Mouse (Mus musculus) intestine, embryonic 15.5 days (tissue): ENCODE results near the gene Orc1. TPM values are rescaled to one million over a fixed set of nuclear protein-coding genes. Genes with fewer than 3 reads are reported as not detected.

Source experiments
- ATAC-seq: fragments of 200-750 bp; cut with Nextera tagmentation; 2 replicates; pipeline ENCODE4 v1.8.0; 2017; ENCODE audit warnings: moderate TSS enrichment, moderate library complexity
- H3K27ac ChIP-seq: fragments of 300-500 bp; sonication (generic); 2 replicates; pipeline ENCODE4 v1.5.1; 2015; ENCODE audit warnings: mild to moderate bottlenecking, inconsistent platforms
- H3K27me3 ChIP-seq: fragments of 300-500 bp; sonication (generic); replicated peaks from 2 replicates; pipeline ENCODE4 v1.6.1; 2015; ENCODE audit warnings: inconsistent platforms
- H3K36me3 ChIP-seq: fragments of 300-500 bp; sonication (generic); 2 replicates; pipeline ENCODE4 v1.6.1; 2015; ENCODE audit warnings: inconsistent platforms
- H3K4me1 ChIP-seq: fragments of 300-500 bp; sonication (generic); replicated peaks from 2 replicates; pipeline ENCODE4 v1.6.1; 2015; ENCODE audit warnings: inconsistent platforms
- H3K4me2 ChIP-seq: fragments of 300-500 bp; sonication (generic); replicated peaks from 2 replicates; pipeline ENCODE4 v1.6.1; 2015; ENCODE audit warnings: mild to moderate bottlenecking, inconsistent platforms
- H3K4me3 ChIP-seq: fragments of 300-500 bp; sonication (generic); replicated peaks from 2 replicates; pipeline ENCODE4 v1.5.1; 2015; ENCODE audit warnings: inconsistent platforms
- H3K9ac ChIP-seq: fragments of 300-500 bp; sonication (generic); 2 replicates; pipeline ENCODE4 v1.6.1; 2015; ENCODE audit warnings: inconsistent platforms
- H3K9me3 ChIP-seq: fragments of 300-500 bp; sonication (generic); 2 replicates; pipeline ENCODE4 v1.6.1; 2016; ENCODE audit warnings: inconsistent platforms
- WGBS: fragments of 180-500 bp; shearing (Covaris S2); methylation state at CpG from one replicate; pipeline ENCODE4 v1.1.7; 2015; 5-methylcytosine and 5-hydroxymethylcytosine counted together
- polyA plus RNA-seq: library from polyadenylated mRNA; unstranded; fragments of >200 nt; fragmentation: Nextera tagmentation; extraction: Ambion mirVana; gene quantifications from 2 replicates; pipeline ENCODE4 v1.2.1, GENCODE M21; 2015

Orc1 gene
- polyA plus RNA-seq, 1 experiment from 2014 or later: 11.9 TPM

- peak overlapping the region; percentile 92 for H3K4me3 ChIP-seq
- peaks cover 7% of the 10 kb centered on the region for H3K4me1 ChIP-seq
- H3K27ac ChIP-seq: peak overlapping the region; percentile 86
- H3K9me3 ChIP-seq: no peaks in the 10 kb centered on the region
- peak overlapping the region; percentile 84 for H3K4me2 ChIP-seq
- peak; percentile 60 for ATAC-seq
- 2% methylated on average over 10 of the region's 10 CpGs for WGBS
- H3K36me3 ChIP-seq: peaks cover 3% of the 10 kb centered on the region; the same call in 1 of the 2 replicates
- H3K9ac ChIP-seq: peak overlapping the region; percentile 93
- H3K27me3 ChIP-seq: no peaks in the 10 kb centered on the region
Observed at GRCm38 (mm10) chr4:108619165-108619564, 39.9 kb downstream of the Orc1 start.

- peak within 1 kb of the TSS; percentile 89 for H3K27ac ChIP-seq
- H3K4me3 ChIP-seq: peak within 1 kb of the TSS; percentile 92
- no peaks in the 10 kb centered on the region for H3K27me3 ChIP-seq
- H3K4me1 ChIP-seq: peaks cover 7% of the 10 kb centered on the region
- WGBS: 0% methylated on average over 86 of the region's 86 CpGs
- no peaks in the 10 kb centered on the region for H3K9me3 ChIP-seq
- H3K9ac ChIP-seq: peak within 1 kb of the TSS; percentile 93
- H3K4me2 ChIP-seq: peak within 1 kb of the TSS; percentile 84
- ATAC-seq: peak; percentile 95
- peaks cover 6% of the 10 kb centered on the region; the same call in 1 of the 2 replicates for H3K36me3 ChIP-seq
Observed at GRCm38 (mm10) chr4:108619587-108620341, 40.5 kb downstream of the Orc1 start, which contains the start of gene Cc2d1b. TSS of gene Cc2d1b (plus strand) at chr4:108619940.

- WGBS: 13% methylated on average over 8 of the region's 8 CpGs
- Histone ChIP-seq H3K36me3 (peaks cover 12% of the 10 kb centered on the region; the same call in 1 of the 2 replicates), H3K27ac (peak overlapping the region; percentile 89), H3K9ac (peak overlapping the region; percentile 93), H3K4me1 (peaks cover 7% of the 10 kb centered on the region), H3K4me3 (peak overlapping the region; percentile 92), H3K4me2 (peak overlapping the region; percentile 84), H3K27me3 (no peaks in the 10 kb centered on the region), H3K9me3 (no peaks in the 10 kb centered on the region)
- ATAC-seq: 0 out of 2 replicates have a peak, but pooled peaks have one; percentile 0
Observed at GRCm38 (mm10) chr4:108620536-108620935, 41.3 kb downstream of the Orc1 start.

- no peak overlapping the region for H3K27ac ChIP-seq
- no peaks in the 10 kb centered on the region for H3K27me3 ChIP-seq
- peaks cover 7% of the 10 kb centered on the region for H3K4me1 ChIP-seq
- WGBS: 94% methylated on average over 6 of the region's 6 CpGs
- H3K9ac ChIP-seq: no peak overlapping the region
- H3K36me3 ChIP-seq: peaks cover 12% of the 10 kb centered on the region; the same call in 1 of the 2 replicates
- no peak overlapping the region for H3K4me2 ChIP-seq
- H3K4me3 ChIP-seq: no peak overlapping the region
- H3K9me3 ChIP-seq: no peaks in the 10 kb centered on the region
- no peak for ATAC-seq
Observed at GRCm38 (mm10) chr4:108621504-108621903, 42.3 kb downstream of the Orc1 start.

GRCm38 (mm10) chr4:108627066-108627465 is 47.8 kb downstream of the Orc1 start:
- Histone ChIP-seq H3K9me3 (no peaks in the 10 kb centered on the region), H3K36me3 (peaks cover 38% of the 10 kb centered on the region), H3K4me1 (no peaks in the 10 kb centered on the region), H3K9ac (no peak overlapping the region), H3K27ac (no peak overlapping the region), H3K4me3 (no peak overlapping the region), H3K4me2 (no peak overlapping the region), H3K27me3 (no peaks in the 10 kb centered on the region)
- no peak for ATAC-seq
- WGBS: 82% methylated on average over 5 of the region's 5 CpGs

GRCm38 (mm10) chr4:108629363-108629880 is 50.2 kb downstream of the Orc1 start:
- peaks cover 46% of the 10 kb centered on the region for H3K36me3 ChIP-seq
- no peaks in the 10 kb centered on the region for H3K4me1 ChIP-seq
- no peaks in the 10 kb centered on the region for H3K27me3 ChIP-seq
- H3K9ac ChIP-seq: no peak overlapping the region
- no peak overlapping the region for H3K27ac ChIP-seq
- ATAC-seq: no peak
- no peaks in the 10 kb centered on the region for H3K9me3 ChIP-seq
- H3K4me2 ChIP-seq: no peak overlapping the region
- 91% methylated on average over 7 of the region's 7 CpGs for WGBS
- no peak overlapping the region for H3K4me3 ChIP-seq

- peaks cover 44% of the 10 kb centered on the region for H3K36me3 ChIP-seq
- no peak for ATAC-seq
- WGBS: 90% methylated on average over 9 of the region's 9 CpGs
Observed at GRCm38 (mm10) chr4:108630096-108630495, 50.9 kb downstream of the Orc1 start.

GRCm38 (mm10) chr4:108631616-108632015 is 52.4 kb downstream of the Orc1 start:
- ATAC-seq: no peak
- no peaks in the 10 kb centered on the region for H3K27me3 ChIP-seq
- H3K36me3 ChIP-seq: peaks cover 44% of the 10 kb centered on the region
- H3K9me3 ChIP-seq: no peaks in the 10 kb centered on the region
- WGBS: 89% methylated on average over 4 of the region's 4 CpGs
- no peak overlapping the region for H3K27ac ChIP-seq
- H3K4me2 ChIP-seq: no peak overlapping the region
- no peaks in the 10 kb centered on the region for H3K4me1 ChIP-seq
- H3K9ac ChIP-seq: no peak overlapping the region
- H3K4me3 ChIP-seq: no peak overlapping the region

More at GRCm38 (mm10) chr4:108630096-108630495, 50.9 kb downstream of the Orc1 start:
- H3K4me1 ChIP-seq: no peaks in the 10 kb centered on the region
- no peaks in the 10 kb centered on the region for H3K27me3 ChIP-seq
- no peak overlapping the region for H3K9ac ChIP-seq
- no peaks in the 10 kb centered on the region for H3K9me3 ChIP-seq
- H3K4me3 ChIP-seq: no peak overlapping the region
- H3K27ac ChIP-seq: no peak overlapping the region
- H3K4me2 ChIP-seq: no peak overlapping the region

GRCm38 (mm10) chr4:108633703-108634102 is 54.5 kb downstream of the Orc1 start:
- Histone ChIP-seq H3K4me3 (no peak overlapping the region), H3K9me3 (no peaks in the 10 kb centered on the region), H3K4me1 (no peaks in the 10 kb centered on the region), H3K27me3 (no peaks in the 10 kb centered on the region), H3K4me2 (no peak overlapping the region), H3K27ac (no peak overlapping the region), H3K36me3 (peaks cover 39% of the 10 kb centered on the region), H3K9ac (no peak overlapping the region)
- ATAC-seq: no peak
- 80% methylated on average over 12 of the region's 12 CpGs for WGBS

- Histone ChIP-seq H3K4me3 (no peak overlapping the region), H3K9me3 (no peaks in the 10 kb centered on the region), H3K9ac (no peak overlapping the region), H3K27ac (no peak overlapping the region), H3K4me1 (no peaks in the 10 kb centered on the region), H3K36me3 (peaks cover 32% of the 10 kb centered on the region), H3K27me3 (no peaks in the 10 kb centered on the region), H3K4me2 (no peak overlapping the region)
- WGBS: 83% methylated on average over 4 of the region's 4 CpGs
- ATAC-seq: no peak
Observed at GRCm38 (mm10) chr4:108634696-108635095, 55.5 kb downstream of the Orc1 start.

- H3K4me1 ChIP-seq: no peaks in the 10 kb centered on the region
- H3K4me3 ChIP-seq: no peak overlapping the region
- no peak overlapping the region for H3K9ac ChIP-seq
- H3K4me2 ChIP-seq: no peak overlapping the region
- H3K27me3 ChIP-seq: no peaks in the 10 kb centered on the region
- peaks cover 32% of the 10 kb centered on the region for H3K36me3 ChIP-seq
- no peak for ATAC-seq
- H3K27ac ChIP-seq: no peak overlapping the region
- no peaks in the 10 kb centered on the region for H3K9me3 ChIP-seq
Observed at GRCm38 (mm10) chr4:108635101-108635500, 55.9 kb downstream of the Orc1 start.

- Histone ChIP-seq H3K4me2 (no peak overlapping the region), H3K9ac (no peak overlapping the region), H3K4me3 (no peak overlapping the region), H3K9me3 (no peaks in the 10 kb centered on the region), H3K4me1 (no peaks in the 10 kb centered on the region), H3K36me3 (peaks cover 25% of the 10 kb centered on the region), H3K27me3 (no peaks in the 10 kb centered on the region), H3K27ac (no peak overlapping the region)
- ATAC-seq: no peak
- WGBS: 82% methylated on average over 3 of the region's 3 CpGs
Observed at GRCm38 (mm10) chr4:108637721-108638120, 58.5 kb downstream of the Orc1 start.

GRCm38 (mm10) chr4:108638752-108639151 is 59.5 kb downstream of the Orc1 start:
- Histone ChIP-seq H3K9ac (no peak overlapping the region), H3K9me3 (no peaks in the 10 kb centered on the region), H3K27ac (no peak overlapping the region), H3K4me3 (no peak overlapping the region), H3K36me3 (peaks cover 19% of the 10 kb centered on the region), H3K4me2 (no peak overlapping the region), H3K27me3 (no peaks in the 10 kb centered on the region), H3K4me1 (no peaks in the 10 kb centered on the region)
- WGBS: 74% methylated on average over 5 of the region's 5 CpGs
- ATAC-seq: no peak
